Mouse (Mus musculus): ENCODE measurements around the gene Neu3. TPM values are rescaled to one million over a fixed set of nuclear protein-coding genes. Genes with fewer than 3 reads are reported as not detected.

Gene Neu3
- polyA plus RNA-seq, 1 experiment from 2014 or later: 5.0 TPM

DNA sequence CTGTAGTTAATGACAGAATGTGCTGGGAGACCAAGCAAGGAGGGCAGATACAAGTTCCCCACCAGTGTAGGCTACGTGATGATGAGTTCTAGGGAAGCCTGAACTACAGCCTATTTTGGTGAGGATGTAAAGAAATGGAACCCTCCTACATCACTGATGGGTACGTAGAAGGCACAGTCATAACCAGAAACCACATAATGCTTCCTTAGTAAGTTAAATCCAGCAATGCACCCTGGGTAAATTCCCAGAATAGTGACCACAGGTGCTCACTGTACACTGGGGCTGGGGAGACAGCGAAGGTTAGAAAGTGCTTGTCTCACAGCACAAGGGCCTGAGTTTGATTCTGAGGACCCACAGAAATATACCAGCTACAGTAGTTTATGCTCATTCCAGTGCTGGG, 42.7 kb downstream of the Neu3 start:
- 84% methylated on average over 3 of the region's 3 CpGs for WGBS
- no peak for ATAC-seq (ENCODE audit: insufficient number of reproducible peaks, low FRiP score, low TSS enrichment, low read depth)

DNA sequence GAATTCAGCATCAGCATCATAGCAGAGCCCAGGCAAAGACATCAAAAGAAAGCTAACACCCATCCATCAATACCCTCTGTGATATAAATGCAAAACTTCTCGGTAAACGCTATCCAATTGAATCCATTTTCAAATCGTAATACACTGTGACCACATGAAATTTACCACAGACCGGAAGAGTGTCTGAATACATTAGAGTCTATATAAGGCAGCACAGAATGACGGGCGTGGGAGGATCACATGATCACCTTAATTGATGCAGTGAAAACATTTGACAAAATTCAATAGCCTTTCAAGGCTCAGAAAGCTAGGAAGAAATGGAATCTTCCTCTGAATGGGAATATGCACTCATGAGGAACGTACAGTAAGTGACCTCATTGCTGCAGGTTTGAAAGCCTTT, 44.8 kb downstream of the Neu3 start:
- WGBS: 83% methylated on average over 7 of the region's 7 CpGs
- no peak overlapping the region for H3K27ac ChIP-seq
- no peaks in the 10 kb centered on the region for H3K27me3 ChIP-seq
- no peak overlapping the region for H3K4me3 ChIP-seq
- H3K9me3 ChIP-seq: no peaks in the 10 kb centered on the region
- ATAC-seq (ENCODE audit: insufficient number of reproducible peaks, low FRiP score, low TSS enrichment, low read depth): no peak
- no peak overlapping the region for H3K9ac ChIP-seq
- H3K4me2 ChIP-seq: no peak overlapping the region
- H3K36me3 ChIP-seq: no peaks in the 10 kb centered on the region
- H3K4me1 ChIP-seq: peaks cover 8% of the 10 kb centered on the region; the same call in 1 of the 2 replicates

More for the DNA sequence above, 42.7 kb downstream of the Neu3 start:
- Histone ChIP-seq H3K9ac (no peak overlapping the region), H3K4me2 (no peak overlapping the region), H3K4me1 (peaks cover 11% of the 10 kb centered on the region; the same call in 1 of the 2 replicates), H3K27me3 (no peaks in the 10 kb centered on the region), H3K9me3 (no peaks in the 10 kb centered on the region), H3K27ac (no peak overlapping the region), H3K36me3 (no peaks in the 10 kb centered on the region), H3K4me3 (no peak overlapping the region)

DNA sequence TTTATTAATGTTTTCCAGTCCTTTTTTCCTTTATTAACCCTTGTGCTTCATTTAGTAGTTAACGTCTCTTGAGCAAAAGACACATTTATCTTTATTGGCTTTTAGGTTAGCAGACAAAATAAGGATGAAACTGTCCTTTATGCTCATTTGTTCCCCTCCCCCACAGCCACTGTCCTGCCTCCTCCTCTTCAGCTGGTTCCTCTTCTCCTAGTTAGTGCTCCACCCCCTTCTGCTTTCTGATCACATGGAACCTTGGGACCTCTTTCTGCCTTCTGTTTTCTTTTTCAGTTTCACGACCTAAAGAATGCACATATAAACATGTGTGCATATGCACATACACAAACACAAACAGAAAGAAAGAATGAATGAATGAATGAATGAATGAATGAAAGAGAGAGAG, 46.3 kb downstream of the Neu3 start:
- no peak for ATAC-seq (ENCODE audit: insufficient number of reproducible peaks, low FRiP score, low TSS enrichment, low read depth)
- no peak overlapping the region for H3K27ac ChIP-seq
- 69% methylated on average over 2 of the region's 2 CpGs for WGBS

GRCm38 (mm10) chr7:99781385-99781784, 46.8 kb downstream of the Neu3 start:
- H3K27me3 ChIP-seq: no peaks in the 10 kb centered on the region
- no peaks in the 10 kb centered on the region for H3K4me1 ChIP-seq
- H3K9me3 ChIP-seq: no peaks in the 10 kb centered on the region
- H3K4me2 ChIP-seq: no peak overlapping the region
- no peak overlapping the region for H3K9ac ChIP-seq
- H3K36me3 ChIP-seq: no peaks in the 10 kb centered on the region
- H3K4me3 ChIP-seq: no peak overlapping the region
- ATAC-seq (ENCODE audit: insufficient number of reproducible peaks, low FRiP score, low TSS enrichment, low read depth): no peak
- H3K27ac ChIP-seq: no peak overlapping the region
- WGBS: 75% methylated on average over 5 of the region's 5 CpGs

More for the DNA sequence above, 46.3 kb downstream of the Neu3 start:
- H3K27me3 ChIP-seq: no peaks in the 10 kb centered on the region
- no peaks in the 10 kb centered on the region for H3K9me3 ChIP-seq
- H3K4me3 ChIP-seq: no peak overlapping the region
- no peaks in the 10 kb centered on the region for H3K4me1 ChIP-seq
- no peak overlapping the region for H3K4me2 ChIP-seq
- no peaks in the 10 kb centered on the region for H3K36me3 ChIP-seq
- H3K9ac ChIP-seq: no peak overlapping the region

DNA sequence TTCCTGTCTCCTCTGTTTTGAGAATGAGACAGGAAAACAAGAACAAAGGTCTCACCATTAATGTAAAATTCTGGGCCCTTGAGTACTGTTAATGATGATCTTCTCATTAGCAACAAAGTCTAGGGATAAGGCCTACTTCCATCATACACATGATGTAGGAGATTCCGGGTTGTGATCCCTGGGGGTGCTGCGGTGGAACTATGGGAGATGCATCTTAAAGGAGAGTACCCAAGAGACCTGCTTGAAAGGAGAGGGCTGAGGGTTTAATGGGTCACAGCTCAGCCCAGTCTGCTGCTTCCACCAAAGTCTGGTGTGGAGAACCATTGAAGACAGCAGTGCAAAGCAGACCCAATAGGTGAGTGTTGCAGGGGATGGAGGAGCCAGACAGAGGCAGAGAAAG, 65.0 kb downstream of the Neu3 start, which contains the start of gene Olfr521:
Olfr521 (plus strand) TSS at position 301 of the 400 bp plus-strand sequence.
- H3K4me2 ChIP-seq: no peak within 1 kb of the TSS
- H3K27me3 ChIP-seq: no peaks in the 10 kb centered on the region
- H3K9me3 ChIP-seq: peaks cover 5% of the 10 kb centered on the region
- no peaks in the 10 kb centered on the region for H3K4me1 ChIP-seq
- no peaks in the 10 kb centered on the region for H3K36me3 ChIP-seq
- no peak within 1 kb of the TSS for H3K27ac ChIP-seq
- H3K9ac ChIP-seq: no peak within 1 kb of the TSS
- no peak within 1 kb of the TSS for H3K4me3 ChIP-seq
- 82% methylated on average over 2 of the region's 2 CpGs for WGBS
- no peak for ATAC-seq (ENCODE audit: insufficient number of reproducible peaks, low FRiP score, low TSS enrichment, low read depth)

Other genes starting within 250 kb of the Neu3 start
- gene Tpbgl, start 201.3 kb downstream of the Neu3 start, polyA plus RNA-seq (2015; fragmentation: Nextera tagmentation; extraction: Ambion mirVana): 1.0 and 1.1 TPM in 2 replicates
- gene Slco2b1, start 117.1 kb downstream of the Neu3 start, polyA plus RNA-seq (2015; fragmentation: Nextera tagmentation; extraction: Ambion mirVana): 3.9 and 5.0 TPM in 2 replicates
- not detected in 2 replicates for gene Olfr520, start 98.1 kb downstream of the Neu3 start, polyA plus RNA-seq (2015; fragmentation: Nextera tagmentation; extraction: Ambion mirVana)
- gene Olfr521, start 64.9 kb downstream of the Neu3 start, polyA plus RNA-seq (2015; fragmentation: Nextera tagmentation; extraction: Ambion mirVana): not detected in 2 replicates
- 0.19 and 0.57 TPM in 2 replicates for gene Xrra1, start 30.7 kb upstream of the Neu3 start, polyA plus RNA-seq (2015; fragmentation: Nextera tagmentation; extraction: Ambion mirVana)
- gene Spcs2, start 35.0 kb upstream of the Neu3 start, polyA plus RNA-seq (2015; fragmentation: Nextera tagmentation; extraction: Ambion mirVana): 338 and 353 TPM in 2 replicates
- 4.3 and 5.4 TPM in 2 replicates for gene Rnf169, start 152.0 kb upstream of the Neu3 start, polyA plus RNA-seq (2015; fragmentation: Nextera tagmentation; extraction: Ambion mirVana)
- gene Chrdl2, start 177.8 kb upstream of the Neu3 start, polyA plus RNA-seq (2015; fragmentation: Nextera tagmentation; extraction: Ambion mirVana): 1.3 and 1.8 TPM in 2 replicates

Measured in limb, embryonic 15.5 days (tissue).